Mouse (Mus musculus) brain, adult 10 weeks (tissue): ENCODE measurements around the gene C1qb. TPM values are rescaled to one million over a fixed set of nuclear protein-coding genes. Genes with fewer than 3 reads are reported as not detected.

Experiments
- polyA plus RNA-seq: library from polyadenylated mRNA; stranded (reverse); fragments of 350-450 nt; fragmentation: Illumina TruSeq; extraction: RNeasy Lipid Tissue Mini Kit (QIAGEN cat#74804); gene quantifications from one replicate; pipeline ENCODE4 v1.2.3, GENCODE M21; 2015; ENCODE audit warnings: low read depth, low replicate concordance

Gene C1qb
- 118 TPM for polyA plus RNA-seq

GRCm38 (mm10) chr4:136886101-136886500 is at the start of gene C1qb:
Gene C1qb, minus strand, starts transcription at chr4:136886187.

GRCm38 (mm10) chr4:136898637-136899036 is 12.7 kb upstream of the C1qb start, which contains the start of gene C1qa:
Gene C1qa, minus strand, starts transcription at chr4:136898803.

GRCm38 (mm10) chr4:136892811-136893210 is 6.8 kb upstream of the C1qb start, which contains the start of gene C1qc:
Gene C1qc, minus strand, starts transcription at chr4:136893065.

GRCm38 (mm10) chr4:136835621-136836386 is 50.2 kb downstream of the C1qb start, which contains the start of gene Ephb2:
Gene Ephb2, minus strand, starts transcription at chr4:136835988.

Other genes with a start within 250 kb of the C1qb start
- gene Ephb2, start 50.2 kb downstream of the C1qb start, polyA plus RNA-seq, result 9.8 TPM
- gene C1qc, start 6.9 kb upstream of the C1qb start, polyA plus RNA-seq, result 92.2 TPM
- gene C1qa, start 12.6 kb upstream of the C1qb start, polyA plus RNA-seq, result 102 TPM
- 5.3 TPM for gene Epha8, start 70.6 kb upstream of the C1qb start, polyA plus RNA-seq
- gene Zbtb40, start 162.6 kb upstream of the C1qb start, polyA plus RNA-seq, result 5.5 TPM